Mouse (Mus musculus): Measurements from ENCODE around the gene Clrn2. TPM values are rescaled to one million over a fixed set of nuclear protein-coding genes. Genes with fewer than 3 reads are reported as not detected.
"Not testable (repeated sequence)": the region's sequence is repeated elsewhere in the genome, so short reads cannot be mapped to it uniquely, and the experiment has no call there.

Gene Clrn2
- total and polyA plus RNA-seq, 2 experiments, result not detected

DNA sequence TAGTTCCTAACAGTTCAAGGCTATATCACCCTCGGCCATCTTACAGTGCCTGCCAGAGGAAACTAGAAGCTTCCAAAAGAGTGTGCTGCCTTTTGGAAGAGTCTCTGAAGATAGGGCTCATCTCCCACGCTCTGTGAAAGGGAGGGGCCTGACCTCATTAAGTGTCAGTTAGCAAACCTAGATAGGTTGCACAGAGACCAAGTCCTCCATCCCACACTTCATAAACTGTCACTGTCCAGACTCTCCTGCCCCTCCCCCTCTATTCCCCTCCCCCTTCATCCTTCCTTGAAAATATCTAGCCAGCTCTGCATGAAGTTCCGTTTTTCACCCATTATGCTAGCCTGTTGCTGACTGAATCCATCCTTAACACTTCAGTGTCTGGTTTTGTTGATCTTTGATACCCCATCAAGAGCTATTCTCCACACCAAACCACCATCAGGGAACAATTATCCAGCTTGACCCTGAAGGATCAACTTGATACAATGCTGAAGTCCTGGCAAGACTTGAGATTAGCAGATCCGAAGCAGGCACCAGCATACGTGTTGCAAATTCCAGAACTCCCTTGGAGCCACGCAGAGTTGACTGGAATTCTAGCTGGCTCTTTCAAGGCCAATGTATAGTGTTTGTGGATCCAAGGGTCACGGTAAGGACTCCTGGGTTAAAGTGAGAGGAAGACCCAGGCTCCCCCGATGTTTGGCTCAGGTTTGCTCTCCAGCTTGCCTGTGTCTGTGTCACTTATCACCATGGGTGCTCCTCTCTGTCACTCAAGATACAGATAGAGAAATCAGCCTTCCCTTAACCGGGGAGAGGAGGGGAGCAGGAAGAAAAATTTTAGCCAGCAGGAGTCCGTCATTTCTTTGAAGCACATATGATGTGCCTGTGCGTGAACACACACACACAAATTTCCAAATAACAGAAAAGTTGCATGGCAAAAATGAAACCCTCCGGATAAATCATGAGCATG, 31.4 kb upstream of the Clrn2 start:
- no peak overlapping the region for H3K4me3 ChIP-seq (ENCODE audit: insufficient read depth, low read depth, low read length)
- no peaks in the 10 kb centered on the region for H3K36me3 ChIP-seq (ENCODE audit: control insufficient read depth, insufficient read depth, low read length)
- TF ChIP-seq POLR2A (IDR thresholded peaks at IDR 0.05; ENCODE audit: extremely low read depth, insufficient read depth, low read length) (no peak), CTCF (IDR thresholded peaks at IDR 0.05; ENCODE audit: low read depth, low read length) (no peak)
- no peaks in the 10 kb centered on the region for H3K4me1 ChIP-seq (ENCODE audit: control insufficient read depth, insufficient read depth, low read length)
- WGBS, result 54% methylated on average over 12 of the region's 12 CpGs
- no peak for DNase-seq (ENCODE audit: extremely low read depth, low read depth, low spot score)
- H3K27ac ChIP-seq (replicated peaks; ENCODE audit: insufficient read depth, low read depth, low read length), result no peak overlapping the region
- H3K9ac ChIP-seq (ENCODE audit: low read depth, low read length), result no peak overlapping the region
- no peaks in the 10 kb centered on the region for H3K27me3 ChIP-seq (ENCODE audit: control insufficient read depth, insufficient read depth, low read length)
- H3K79me2 ChIP-seq (ENCODE audit: control insufficient read depth, insufficient read depth, low read length), result no peaks in the 10 kb centered on the region

DNA sequence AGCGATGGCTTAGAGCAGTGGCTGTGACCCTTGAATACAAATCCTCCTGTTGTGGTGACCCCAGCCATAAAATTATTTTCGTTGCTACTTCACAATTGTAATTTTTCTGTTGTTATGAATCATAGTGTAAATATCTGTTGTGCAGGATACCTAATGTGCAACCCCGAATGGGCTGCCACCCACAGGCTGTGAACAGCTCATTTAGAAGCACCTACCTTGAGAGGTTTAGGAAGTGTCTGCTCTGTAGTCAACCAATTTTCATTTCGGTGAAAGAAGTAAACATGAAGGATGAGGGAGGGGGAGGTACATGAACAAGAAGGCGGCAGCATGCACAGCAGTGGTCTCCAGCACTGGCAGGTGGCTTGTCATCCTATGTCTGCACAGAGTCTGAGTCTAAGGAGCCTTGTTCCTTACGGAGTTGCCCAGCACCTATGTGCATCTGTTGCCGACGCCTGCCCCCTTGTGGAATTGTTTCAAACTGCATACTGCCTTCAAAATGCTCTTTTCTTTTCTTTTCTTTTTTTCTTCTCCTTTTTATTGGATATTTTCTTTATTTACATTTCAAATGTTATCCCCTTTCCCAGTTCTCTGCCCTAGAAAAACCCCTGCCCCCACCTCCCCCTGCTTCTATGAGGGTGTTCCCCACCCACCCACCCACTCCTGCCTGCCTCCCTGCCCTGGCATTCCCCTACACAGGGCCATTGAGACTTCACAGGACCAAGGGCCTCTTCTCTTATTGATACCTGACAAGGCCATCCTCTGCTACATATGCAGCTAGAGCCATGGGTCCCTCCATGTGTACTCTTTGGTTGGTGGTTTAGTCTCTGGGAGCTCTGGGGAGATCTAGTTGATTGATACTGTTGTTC, 29.3 kb upstream of the Clrn2 start:
- Histone ChIP-seq H3K4me1 (ENCODE audit: control insufficient read depth, insufficient read depth, low read length) (no peaks in the 10 kb centered on the region), H3K27ac (replicated peaks; ENCODE audit: insufficient read depth, low read depth, low read length) (no peak overlapping the region), H3K27me3 (ENCODE audit: control insufficient read depth, insufficient read depth, low read length) (no peaks in the 10 kb centered on the region), H3K36me3 (ENCODE audit: control insufficient read depth, insufficient read depth, low read length) (peaks cover 4% of the 10 kb centered on the region), H3K79me2 (ENCODE audit: control insufficient read depth, insufficient read depth, low read length) (no peaks in the 10 kb centered on the region), H3K4me3 (ENCODE audit: insufficient read depth, low read depth, low read length) (no peak overlapping the region), H3K9ac (ENCODE audit: low read depth, low read length) (no peak overlapping the region)
- peak; percentile 80 for TF ChIP-seq CTCF (IDR thresholded peaks at IDR 0.05; ENCODE audit: low read depth, low read length)
- no peak for TF ChIP-seq POLR2A (IDR thresholded peaks at IDR 0.05; ENCODE audit: extremely low read depth, insufficient read depth, low read length)
- DNase-seq (ENCODE audit: extremely low read depth, low read depth, low spot score), result peak; percentile 25
- WGBS, result 45% methylated on average over 8 of the region's 8 CpGs

- H3K27ac ChIP-seq (replicated peaks; ENCODE audit: insufficient read depth, low read depth, low read length); H3K9ac ChIP-seq (ENCODE audit: low read depth, low read length); H3K4me3 ChIP-seq (ENCODE audit: insufficient read depth, low read depth, low read length); H3K4me1 ChIP-seq (ENCODE audit: control insufficient read depth, insufficient read depth, low read length); H3K36me3 ChIP-seq (ENCODE audit: control insufficient read depth, insufficient read depth, low read length); H3K79me2 ChIP-seq (ENCODE audit: control insufficient read depth, insufficient read depth, low read length); DNase-seq (ENCODE audit: extremely low read depth, low read depth, low spot score); H3K27me3 ChIP-seq (ENCODE audit: control insufficient read depth, insufficient read depth, low read length): not testable (repeated sequence)
- WGBS, result 43% methylated on average over 1 of the region's 1 CpGs
Measured at GRCm38 (mm10) chr5:45425771-45426170, 27.8 kb upstream of the Clrn2 start.

GRCm38 (mm10) chr5:45426416-45427034, 27.0 kb upstream of the Clrn2 start:
- peaks cover 10% of the 10 kb centered on the region for H3K36me3 ChIP-seq (ENCODE audit: control insufficient read depth, insufficient read depth, low read length)
- TF ChIP-seq POLR2A (IDR thresholded peaks at IDR 0.05; ENCODE audit: extremely low read depth, insufficient read depth, low read length) (no peak), CTCF (IDR thresholded peaks at IDR 0.05; ENCODE audit: low read depth, low read length) (no peak)
- WGBS, result 81% methylated on average over 1 of the region's 1 CpGs
- no peaks in the 10 kb centered on the region for H3K27me3 ChIP-seq (ENCODE audit: control insufficient read depth, insufficient read depth, low read length)
- H3K79me2 ChIP-seq (ENCODE audit: control insufficient read depth, insufficient read depth, low read length), result no peaks in the 10 kb centered on the region
- no peak overlapping the region for H3K27ac ChIP-seq (replicated peaks; ENCODE audit: insufficient read depth, low read depth, low read length)
- H3K4me1 ChIP-seq (ENCODE audit: control insufficient read depth, insufficient read depth, low read length), result no peaks in the 10 kb centered on the region
- no peak overlapping the region for H3K4me3 ChIP-seq (ENCODE audit: insufficient read depth, low read depth, low read length)
- no peak overlapping the region for H3K9ac ChIP-seq (ENCODE audit: low read depth, low read length)
- no peak for DNase-seq (ENCODE audit: extremely low read depth, low read depth, low spot score)

DNA sequence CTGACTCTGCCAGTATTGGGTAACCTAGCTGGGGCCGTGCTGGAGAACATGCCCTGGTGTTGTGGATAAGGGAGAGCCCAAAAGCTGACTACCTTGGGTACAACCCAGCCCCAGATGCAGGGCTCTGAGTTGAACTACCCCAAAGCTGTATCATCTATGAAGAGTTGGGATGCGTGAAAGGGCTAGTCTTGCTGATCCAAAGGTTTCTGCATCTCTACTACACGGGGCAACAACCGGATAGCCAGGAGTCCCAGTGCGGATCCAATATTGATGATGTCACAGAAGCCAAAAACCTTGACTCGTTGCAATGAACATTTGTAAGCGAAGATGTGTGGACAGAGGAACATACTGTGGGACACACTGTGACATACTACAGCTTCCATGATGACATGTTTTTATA, 25.7 kb upstream of the Clrn2 start:
- WGBS, result 78% methylated on average over 7 of the region's 7 CpGs
- peaks cover 14% of the 10 kb centered on the region for H3K36me3 ChIP-seq (ENCODE audit: control insufficient read depth, insufficient read depth, low read length)
- H3K27me3 ChIP-seq (ENCODE audit: control insufficient read depth, insufficient read depth, low read length), result no peaks in the 10 kb centered on the region
- H3K27ac ChIP-seq (replicated peaks; ENCODE audit: insufficient read depth, low read depth, low read length), result no peak overlapping the region
- no peak overlapping the region for H3K4me3 ChIP-seq (ENCODE audit: insufficient read depth, low read depth, low read length)
- no peak for TF ChIP-seq POLR2A (IDR thresholded peaks at IDR 0.05; ENCODE audit: extremely low read depth, insufficient read depth, low read length)
- TF ChIP-seq CTCF (IDR thresholded peaks at IDR 0.05; ENCODE audit: low read depth, low read length), result no peak
- H3K9ac ChIP-seq (ENCODE audit: low read depth, low read length), result no peak overlapping the region
- no peaks in the 10 kb centered on the region for H3K4me1 ChIP-seq (ENCODE audit: control insufficient read depth, insufficient read depth, low read length)
- no peak for DNase-seq (ENCODE audit: extremely low read depth, low read depth, low spot score)
- H3K79me2 ChIP-seq (ENCODE audit: control insufficient read depth, insufficient read depth, low read length), result no peaks in the 10 kb centered on the region
